Mouse (Mus musculus): Measurements from ENCODE around the gene Col4a1. TPM values are rescaled to one million over a fixed set of nuclear protein-coding genes. Genes with fewer than 3 reads are reported as not detected.
A peak's percentile ranks its signal among the peaks of the same experiment; 100 is the strongest.

Gene Col4a1
- total RNA-seq, 1 experiment from 2014 or later = 2.4 TPM

- no peak for ATAC-seq (replicated peaks; ENCODE audit: low read depth, poor library complexity, severe bottlenecking)
Measured at GRCm38 (mm10) chr8:11273506-11274158, 39.0 kb downstream of the Col4a1 start.

- ATAC-seq (replicated peaks; ENCODE audit: low read depth, poor library complexity, severe bottlenecking) = no peak
Measured at GRCm38 (mm10) chr8:11272205-11272604, 40.4 kb downstream of the Col4a1 start.

- ATAC-seq (replicated peaks; ENCODE audit: low read depth, poor library complexity, severe bottlenecking) = 0 out of 2 replicates have a peak, but pooled peaks have one; percentile 38
Measured at GRCm38 (mm10) chr8:11270826-11271225, 41.8 kb downstream of the Col4a1 start.

- no peak for ATAC-seq (replicated peaks; ENCODE audit: low read depth, poor library complexity, severe bottlenecking)
Measured at GRCm38 (mm10) chr8:11268753-11269152, 43.9 kb downstream of the Col4a1 start.

- ATAC-seq (replicated peaks; ENCODE audit: low read depth, poor library complexity, severe bottlenecking) = no peak
Measured at GRCm38 (mm10) chr8:11266471-11266870, 46.2 kb downstream of the Col4a1 start.

- no peak for ATAC-seq (replicated peaks; ENCODE audit: low read depth, poor library complexity, severe bottlenecking)
Measured at GRCm38 (mm10) chr8:11265971-11266370, 46.7 kb downstream of the Col4a1 start.

- ATAC-seq (replicated peaks; ENCODE audit: low read depth, poor library complexity, severe bottlenecking) = no peak
Measured at GRCm38 (mm10) chr8:11263848-11264247, 48.8 kb downstream of the Col4a1 start.

GRCm38 (mm10) chr8:11262031-11262735, 50.4 kb downstream of the Col4a1 start:
- ATAC-seq (replicated peaks; ENCODE audit: low read depth, poor library complexity, severe bottlenecking) = no peak

- ATAC-seq (replicated peaks; ENCODE audit: low read depth, poor library complexity, severe bottlenecking) = peak; percentile 96
Measured at GRCm38 (mm10) chr8:11259832-11260615, 52.6 kb downstream of the Col4a1 start.

GRCm38 (mm10) chr8:11258517-11259136, 54.0 kb downstream of the Col4a1 start:
- no peak for ATAC-seq (replicated peaks; ENCODE audit: low read depth, poor library complexity, severe bottlenecking)

- no peak for ATAC-seq (replicated peaks; ENCODE audit: low read depth, poor library complexity, severe bottlenecking)
Measured at GRCm38 (mm10) chr8:11257079-11258017, 55.3 kb downstream of the Col4a1 start.

GRCm38 (mm10) chr8:11256405-11256804, 56.2 kb downstream of the Col4a1 start:
- ATAC-seq (replicated peaks; ENCODE audit: low read depth, poor library complexity, severe bottlenecking) = no peak

- ATAC-seq (replicated peaks; ENCODE audit: low read depth, poor library complexity, severe bottlenecking) = no peak
Measured at GRCm38 (mm10) chr8:11255680-11256079, 56.9 kb downstream of the Col4a1 start.

GRCm38 (mm10) chr8:11254914-11255530, 57.6 kb downstream of the Col4a1 start:
- no peak for ATAC-seq (replicated peaks; ENCODE audit: low read depth, poor library complexity, severe bottlenecking)

- no peak for ATAC-seq (replicated peaks; ENCODE audit: low read depth, poor library complexity, severe bottlenecking)
Measured at GRCm38 (mm10) chr8:11254510-11254909, 58.1 kb downstream of the Col4a1 start.

GRCm38 (mm10) chr8:11253556-11253955, 59.1 kb downstream of the Col4a1 start:
- ATAC-seq (replicated peaks; ENCODE audit: low read depth, poor library complexity, severe bottlenecking) = peak; percentile 72

GRCm38 (mm10) chr8:11253041-11253440, 59.6 kb downstream of the Col4a1 start:
- ATAC-seq (replicated peaks; ENCODE audit: low read depth, poor library complexity, severe bottlenecking) = no peak

- no peak for ATAC-seq (replicated peaks; ENCODE audit: low read depth, poor library complexity, severe bottlenecking)
Measured at GRCm38 (mm10) chr8:11252235-11252774, 60.3 kb downstream of the Col4a1 start.

- ATAC-seq (replicated peaks; ENCODE audit: low read depth, poor library complexity, severe bottlenecking) = no peak; the same call in 1 of the 2 replicates
Measured at GRCm38 (mm10) chr8:11250149-11250548, 62.5 kb downstream of the Col4a1 start.
